Mouse (Mus musculus): ENCODE measurements around the gene Hoxa9.

DNA sequence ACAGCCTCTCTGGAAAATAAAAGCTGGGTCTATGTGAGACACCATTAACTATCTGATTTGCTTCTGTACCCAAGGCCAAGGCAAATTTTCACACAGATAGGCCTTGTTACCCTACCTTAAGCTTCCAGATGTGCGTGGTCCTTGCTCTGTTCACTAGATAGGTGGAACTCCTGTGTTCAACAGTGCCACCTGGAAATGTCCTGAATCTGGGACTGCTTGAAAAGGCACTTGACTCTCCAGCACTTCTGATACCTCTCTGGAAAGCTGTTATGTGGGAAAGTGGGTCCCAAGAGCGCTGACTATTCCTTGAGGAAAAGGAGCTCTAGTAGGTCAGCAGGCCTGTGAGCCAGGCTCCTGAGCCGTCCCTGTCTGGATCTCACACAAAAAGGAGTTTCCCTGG is 5.9 kb upstream of the Hoxa9 start:
- TF ChIP-seq CTCF (IDR thresholded peaks at IDR 0.05; ENCODE audit: control insufficient read depth, insufficient read depth, insufficient replicate concordance, low read depth, low read length): no peak
- TF ChIP-seq POLR2A (IDR thresholded peaks at IDR 0.05; ENCODE audit: control insufficient read depth, low read depth, low read length): no peak

All from testis, adult 2 months (tissue).